Mouse (Mus musculus) bone marrow, adult 2 months (tissue): ENCODE data around the gene Qprt.

Experiments
- CTCF ChIP-seq: fragments of 200-500 bp; IDR thresholded peaks from 2 replicates; pipeline ENCODE4 v1.5.1; 2011; ENCODE audit warnings: low read length, control low read depth; ENCODE audit not compliant: control insufficient read depth, insufficient read depth
- POLR2A ChIP-seq: fragments of 200-500 bp; IDR thresholded peaks from 2 replicates; pipeline ENCODE4 v1.6.1; 2011; ENCODE audit warnings: low read depth, mild to moderate bottlenecking, control low read depth, low read length, borderline replicate concordance; ENCODE audit not compliant: control insufficient read depth

GRCm38 (mm10) chr7:127113614-127114259, 8.3 kb downstream of the Qprt start:
- TF ChIP-seq POLR2A, result no peak
- no peak for TF ChIP-seq CTCF
